Mouse (Mus musculus): Measurements from ENCODE around the gene Spef1. TPM values are rescaled to one million over a fixed set of nuclear protein-coding genes. Genes with fewer than 3 reads are reported as not detected.

The Spef1 gene
- polyA plus RNA-seq, 1 experiment from 2014 or later = 9.4 TPM

GRCm38 (mm10) chr2:131138760-131139159 lies 48.3 kb downstream of the Spef1 start:
- no peak overlapping the region for H3K9ac ChIP-seq (ENCODE audit: low read depth, low read length)
- H3K27me3 ChIP-seq (ENCODE audit: control insufficient read depth, insufficient read depth, low read length) = no peaks in the 10 kb centered on the region
- no peaks in the 10 kb centered on the region; the same call in 1 of the 2 replicates for H3K4me1 ChIP-seq (replicated peaks; ENCODE audit: control insufficient read depth, insufficient read depth, low read length)
- ATAC-seq (ENCODE audit: low FRiP score) (no peak), DNase-seq (ENCODE audit: low spot score) (no peak)
- H3K27ac ChIP-seq (ENCODE audit: low read depth, low read length) = no peak overlapping the region
- H3K36me3 ChIP-seq (ENCODE audit: control insufficient read depth, insufficient read depth, low read length) = no peaks in the 10 kb centered on the region
- 74% methylated on average over 7 of the region's 7 CpGs for WGBS
- no peak overlapping the region for H3K4me2 ChIP-seq (replicated peaks; ENCODE audit: low read depth, low read length)
- no peaks in the 10 kb centered on the region for H3K9me3 ChIP-seq (ENCODE audit: control insufficient read depth, low read length)
- H3K4me3 ChIP-seq (ENCODE audit: low read depth, low read length) = no peak overlapping the region

DNA sequence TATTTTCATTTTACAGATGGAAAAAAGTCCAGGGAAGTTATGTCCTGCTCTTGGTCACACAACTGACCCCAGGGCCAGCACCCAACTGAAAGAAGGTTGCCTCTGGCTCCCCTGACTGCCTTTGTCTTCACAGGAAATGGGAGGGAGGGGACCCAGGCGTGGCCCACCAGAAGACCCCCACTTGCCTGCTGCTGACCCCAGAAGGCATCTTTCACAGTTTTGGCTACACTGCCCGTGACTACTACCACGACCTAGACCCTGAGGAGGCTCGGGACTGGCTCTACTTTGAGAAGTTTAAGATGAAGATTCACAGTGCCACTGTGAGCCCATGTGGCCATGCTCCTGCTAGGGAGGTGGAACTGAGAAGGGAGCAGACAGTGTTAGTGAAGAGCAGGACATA lies 48.8 kb downstream of the Spef1 start:
- Histone ChIP-seq H3K4me3 (ENCODE audit: low read depth, low read length) (no peak overlapping the region), H3K4me1 (replicated peaks; ENCODE audit: control insufficient read depth, insufficient read depth, low read length) (no peaks in the 10 kb centered on the region; the same call in 1 of the 2 replicates), H3K9me3 (ENCODE audit: control insufficient read depth, low read length) (no peaks in the 10 kb centered on the region), H3K27ac (ENCODE audit: low read depth, low read length) (no peak overlapping the region), H3K36me3 (ENCODE audit: control insufficient read depth, insufficient read depth, low read length) (no peaks in the 10 kb centered on the region), H3K4me2 (replicated peaks; ENCODE audit: low read depth, low read length) (no peak overlapping the region), H3K9ac (ENCODE audit: low read depth, low read length) (no peak overlapping the region), H3K27me3 (ENCODE audit: control insufficient read depth, insufficient read depth, low read length) (no peaks in the 10 kb centered on the region)
- 81% methylated on average over 4 of the region's 4 CpGs for WGBS
- DNase-seq (ENCODE audit: low spot score) (no peak), ATAC-seq (ENCODE audit: low FRiP score) (no peak)

DNA sequence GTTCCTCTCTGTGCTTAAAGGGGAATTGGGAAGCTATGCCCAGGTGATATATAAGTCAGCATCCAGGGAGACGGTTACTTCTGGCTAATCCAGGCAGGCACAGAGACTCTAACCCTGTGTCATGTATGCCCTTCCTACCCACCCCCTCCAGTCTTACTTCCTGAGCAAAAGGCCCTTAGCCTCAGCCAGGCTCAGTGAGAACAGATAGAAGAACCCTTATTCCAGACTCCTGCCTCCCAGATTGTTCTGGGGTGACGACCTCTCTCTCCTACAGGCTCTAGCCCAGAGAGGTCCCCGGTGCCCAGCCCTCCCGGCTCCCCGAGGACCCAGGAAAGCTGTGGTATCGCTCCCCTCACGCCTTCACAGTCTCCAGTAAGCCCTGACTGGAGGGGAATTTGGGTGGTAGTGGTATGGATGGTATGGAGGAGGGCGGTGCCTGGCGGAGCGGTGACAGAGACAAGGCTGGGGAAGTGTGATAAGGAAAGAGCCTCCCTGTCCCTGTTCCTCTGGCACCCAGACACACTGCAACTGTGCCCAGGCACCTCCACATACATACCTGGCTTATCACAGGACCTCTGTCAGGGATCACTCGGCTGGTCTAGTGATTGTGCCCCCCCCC lies 51.5 kb downstream of the Spef1 start:
- Histone ChIP-seq H3K4me2 (replicated peaks; ENCODE audit: low read depth, low read length) (no peak overlapping the region), H3K27me3 (ENCODE audit: control insufficient read depth, insufficient read depth, low read length) (no peaks in the 10 kb centered on the region), H3K9ac (ENCODE audit: low read depth, low read length) (no peak overlapping the region), H3K36me3 (ENCODE audit: control insufficient read depth, insufficient read depth, low read length) (no peaks in the 10 kb centered on the region), H3K9me3 (ENCODE audit: control insufficient read depth, low read length) (no peaks in the 10 kb centered on the region), H3K27ac (ENCODE audit: low read depth, low read length) (no peak overlapping the region), H3K4me3 (ENCODE audit: low read depth, low read length) (no peak overlapping the region), H3K4me1 (replicated peaks; ENCODE audit: control insufficient read depth, insufficient read depth, low read length) (no peaks in the 10 kb centered on the region)
- 73% methylated on average over 11 of the region's 11 CpGs for WGBS
- DNase-seq (ENCODE audit: low spot score) = no peak
- ATAC-seq (ENCODE audit: low FRiP score) = no peak

GRCm38 (mm10) chr2:131134826-131135400 lies 52.2 kb downstream of the Spef1 start:
- H3K27ac ChIP-seq (ENCODE audit: low read depth, low read length) = no peak overlapping the region
- WGBS = 84% methylated on average over 8 of the region's 8 CpGs
- no peak for ATAC-seq (ENCODE audit: low FRiP score)

DNA sequence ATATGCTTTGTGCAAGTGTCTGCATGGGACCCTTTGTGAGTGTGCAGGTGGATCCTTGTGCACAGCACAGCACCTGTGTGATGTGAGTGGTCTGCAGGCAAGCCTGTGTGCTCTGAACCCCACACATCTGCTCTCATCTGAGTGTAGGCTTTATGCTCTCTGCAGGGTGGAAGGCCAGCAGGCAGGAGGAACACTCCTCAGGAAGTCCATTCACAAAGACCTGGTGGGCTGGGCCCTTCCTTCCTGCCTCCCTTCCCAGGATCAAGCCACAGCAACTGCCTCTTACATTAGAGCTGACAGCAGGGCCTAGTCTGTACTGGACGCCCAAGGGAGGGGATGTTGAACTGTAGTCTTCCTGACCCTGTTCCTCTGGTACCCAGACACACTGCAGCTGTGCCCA lies 52.7 kb downstream of the Spef1 start:
- no peak overlapping the region for H3K4me2 ChIP-seq (replicated peaks; ENCODE audit: low read depth, low read length)
- ATAC-seq (ENCODE audit: low FRiP score) (no peak), DNase-seq (ENCODE audit: low spot score) (no peak)
- no peaks in the 10 kb centered on the region for H3K27me3 ChIP-seq (ENCODE audit: control insufficient read depth, insufficient read depth, low read length)
- no peak overlapping the region for H3K4me3 ChIP-seq (ENCODE audit: low read depth, low read length)
- H3K9ac ChIP-seq (ENCODE audit: low read depth, low read length) = no peak overlapping the region
- no peaks in the 10 kb centered on the region for H3K9me3 ChIP-seq (ENCODE audit: control insufficient read depth, low read length)
- H3K4me1 ChIP-seq (replicated peaks; ENCODE audit: control insufficient read depth, insufficient read depth, low read length) = no peaks in the 10 kb centered on the region
- no peak overlapping the region for H3K27ac ChIP-seq (ENCODE audit: low read depth, low read length)
- WGBS = 40% methylated on average over 1 of the region's 1 CpGs
- H3K36me3 ChIP-seq (ENCODE audit: control insufficient read depth, insufficient read depth, low read length) = no peaks in the 10 kb centered on the region

More at GRCm38 (mm10) chr2:131134826-131135400, 52.2 kb downstream of the Spef1 start:
- no peak for DNase-seq (ENCODE audit: low spot score)
- no peaks in the 10 kb centered on the region for H3K27me3 ChIP-seq (ENCODE audit: control insufficient read depth, insufficient read depth, low read length)
- no peaks in the 10 kb centered on the region for H3K9me3 ChIP-seq (ENCODE audit: control insufficient read depth, low read length)
- H3K9ac ChIP-seq (ENCODE audit: low read depth, low read length) = no peak overlapping the region
- H3K4me1 ChIP-seq (replicated peaks; ENCODE audit: control insufficient read depth, insufficient read depth, low read length) = no peaks in the 10 kb centered on the region
- no peak overlapping the region for H3K4me2 ChIP-seq (replicated peaks; ENCODE audit: low read depth, low read length)
- H3K36me3 ChIP-seq (ENCODE audit: control insufficient read depth, insufficient read depth, low read length) = no peaks in the 10 kb centered on the region
- H3K4me3 ChIP-seq (ENCODE audit: low read depth, low read length) = no peak overlapping the region

GRCm38 (mm10) chr2:131132930-131133547 lies 54.0 kb downstream of the Spef1 start, which contains the start of gene Gm11037:
Gene Gm11037 (plus strand): TSS chr2:131133497.
- ATAC-seq (ENCODE audit: low FRiP score) (no peak), DNase-seq (ENCODE audit: low spot score) (no peak)
- no peak within 1 kb of the TSS for H3K9ac ChIP-seq (ENCODE audit: low read depth, low read length)
- H3K9me3 ChIP-seq (ENCODE audit: control insufficient read depth, low read length) = no peaks in the 10 kb centered on the region
- no peaks in the 10 kb centered on the region for H3K4me1 ChIP-seq (replicated peaks; ENCODE audit: control insufficient read depth, insufficient read depth, low read length)
- no peaks in the 10 kb centered on the region for H3K36me3 ChIP-seq (ENCODE audit: control insufficient read depth, insufficient read depth, low read length)
- 85% methylated on average over 9 of the region's 9 CpGs for WGBS
- no peaks in the 10 kb centered on the region for H3K27me3 ChIP-seq (ENCODE audit: control insufficient read depth, insufficient read depth, low read length)
- no peak within 1 kb of the TSS for H3K27ac ChIP-seq (ENCODE audit: low read depth, low read length)
- H3K4me2 ChIP-seq (replicated peaks; ENCODE audit: low read depth, low read length) = no peak within 1 kb of the TSS
- H3K4me3 ChIP-seq (ENCODE audit: low read depth, low read length) = no peak within 1 kb of the TSS

DNA sequence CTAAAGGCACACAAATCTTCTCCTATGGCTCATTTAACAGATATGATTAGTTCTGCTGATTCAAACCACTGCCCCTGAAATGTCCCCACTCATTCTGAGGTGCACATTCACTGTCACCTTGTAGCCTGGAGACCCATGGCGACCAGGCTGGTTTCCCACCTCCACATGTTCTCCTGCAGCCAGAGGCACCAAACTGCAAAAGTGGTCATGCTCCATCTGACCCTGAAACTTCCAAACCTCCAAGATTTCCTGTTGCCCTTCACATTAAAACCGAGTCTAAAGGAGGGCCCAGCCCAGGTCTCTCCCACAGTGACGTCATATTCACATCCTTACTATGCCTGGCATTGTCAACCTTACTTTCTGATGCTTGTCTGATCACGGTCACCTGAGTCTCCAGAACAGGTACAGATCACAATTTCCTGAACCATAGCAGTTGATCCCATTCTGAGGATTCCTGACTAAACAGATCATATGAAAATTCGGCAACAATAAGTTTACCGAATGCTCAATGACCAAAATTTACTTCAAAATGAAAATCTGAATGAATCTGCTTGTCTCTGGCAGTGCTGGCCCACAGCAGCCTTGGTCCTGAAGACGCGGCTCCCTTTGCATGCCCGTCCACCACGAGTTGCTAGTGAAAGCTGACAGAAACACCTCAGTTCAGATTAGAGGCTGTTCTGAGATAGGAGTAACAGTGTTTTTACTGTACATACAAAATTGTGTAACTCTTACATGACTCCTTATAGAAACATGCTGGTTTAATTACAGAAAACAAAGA lies 54.8 kb downstream of the Spef1 start:
- no peak overlapping the region for H3K27ac ChIP-seq (ENCODE audit: low read depth, low read length)
- WGBS = 83% methylated on average over 10 of the region's 10 CpGs
- no peak overlapping the region for H3K4me2 ChIP-seq (replicated peaks; ENCODE audit: low read depth, low read length)
- peaks cover 2% of the 10 kb centered on the region; the same call in 1 of the 2 replicates for H3K4me1 ChIP-seq (replicated peaks; ENCODE audit: control insufficient read depth, insufficient read depth, low read length)
- no peak overlapping the region for H3K4me3 ChIP-seq (ENCODE audit: low read depth, low read length)
- DNase-seq (ENCODE audit: low spot score) (no peak), ATAC-seq (ENCODE audit: low FRiP score) (no peak)
- H3K27me3 ChIP-seq (ENCODE audit: control insufficient read depth, insufficient read depth, low read length) = no peaks in the 10 kb centered on the region
- H3K9me3 ChIP-seq (ENCODE audit: control insufficient read depth, low read length) = no peaks in the 10 kb centered on the region
- no peak overlapping the region for H3K9ac ChIP-seq (ENCODE audit: low read depth, low read length)
- no peaks in the 10 kb centered on the region for H3K36me3 ChIP-seq (ENCODE audit: control insufficient read depth, insufficient read depth, low read length)

DNA sequence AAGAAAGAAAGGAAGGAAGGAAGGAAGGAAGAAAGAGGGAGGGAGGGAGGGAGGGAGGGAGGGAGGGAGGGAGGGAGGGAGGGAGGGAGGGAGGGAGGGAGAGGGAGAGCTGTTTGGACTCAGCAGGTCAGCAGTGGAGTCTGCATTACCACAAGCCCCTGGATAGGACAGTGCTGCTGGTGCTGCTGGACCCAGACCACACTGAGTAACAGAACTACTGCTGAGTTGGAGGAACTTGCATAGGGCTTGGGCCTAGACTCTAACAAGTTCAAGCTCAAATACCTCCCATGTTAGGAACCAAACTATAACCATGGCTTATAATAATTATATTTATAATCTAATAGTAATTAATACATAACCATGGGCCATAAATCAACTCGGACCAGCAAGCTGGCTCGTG lies 56.2 kb downstream of the Spef1 start:
- no peak for DNase-seq (ENCODE audit: low spot score)
- Histone ChIP-seq H3K4me3 (ENCODE audit: low read depth, low read length) (no peak overlapping the region), H3K4me2 (replicated peaks; ENCODE audit: low read depth, low read length) (no peak overlapping the region), H3K27ac (ENCODE audit: low read depth, low read length) (no peak overlapping the region), H3K4me1 (replicated peaks; ENCODE audit: control insufficient read depth, insufficient read depth, low read length) (peaks cover 9% of the 10 kb centered on the region; the same call in 1 of the 2 replicates), H3K9me3 (ENCODE audit: control insufficient read depth, low read length) (no peaks in the 10 kb centered on the region), H3K36me3 (ENCODE audit: control insufficient read depth, insufficient read depth, low read length) (no peaks in the 10 kb centered on the region), H3K9ac (ENCODE audit: low read depth, low read length) (no peak overlapping the region), H3K27me3 (ENCODE audit: control insufficient read depth, insufficient read depth, low read length) (no peaks in the 10 kb centered on the region)
- 85% methylated on average over 2 of the region's 2 CpGs for whole genome bisulfite sequencing
- ATAC-seq (ENCODE audit: low FRiP score) = no peak
